Mouse (Mus musculus) forebrain, embryonic 13.5 days (tissue): ENCODE results near the gene Myzap. TPM values are rescaled to one million over a fixed set of nuclear protein-coding genes. Genes with fewer than 3 reads are reported as not detected.

Source experiments
- ATAC-seq: fragments of 200-750 bp; cut with Nextera tagmentation; 2 replicates; pipeline ENCODE4 v1.8.0; 2017
- H3K27ac ChIP-seq: fragments of 300-500 bp; sonication (generic); 2 replicates; pipeline ENCODE4 v1.5.1; 2015; ENCODE audit warnings: inconsistent platforms, mild to moderate bottlenecking, moderate library complexity
- H3K27me3 ChIP-seq: fragments of 300-500 bp; sonication (generic); 2 replicates; pipeline ENCODE4 v1.6.1; 2015; ENCODE audit warnings: mild to moderate bottlenecking, inconsistent platforms
- H3K36me3 ChIP-seq: fragments of 300-500 bp; sonication (generic); 2 replicates; pipeline ENCODE4 v1.6.1; 2015; ENCODE audit warnings: mild to moderate bottlenecking, inconsistent platforms; ENCODE audit not compliant: poor library complexity, severe bottlenecking
- H3K4me1 ChIP-seq: fragments of 300-500 bp; sonication (generic); 2 replicates; pipeline ENCODE4 v1.6.1; 2015; ENCODE audit warnings: inconsistent platforms
- H3K4me2 ChIP-seq: fragments of 300-500 bp; sonication (generic); 2 replicates; pipeline ENCODE4 v1.6.1; 2015; ENCODE audit warnings: inconsistent platforms, mild to moderate bottlenecking, moderate library complexity
- H3K4me3 ChIP-seq: fragments of 300-500 bp; sonication (generic); 2 replicates; pipeline ENCODE4 v1.5.1; 2015; ENCODE audit warnings: mild to moderate bottlenecking, inconsistent platforms
- H3K9ac ChIP-seq: fragments of 300-500 bp; sonication (generic); 2 replicates; pipeline ENCODE4 v1.6.1; 2015; ENCODE audit warnings: mild to moderate bottlenecking, inconsistent platforms
- H3K9me3 ChIP-seq: fragments of 300-500 bp; sonication (generic); replicated peaks from 2 replicates; pipeline ENCODE4 v1.6.1; 2016; ENCODE audit warnings: inconsistent platforms
- WGBS: fragments of 180-500 bp; shearing (Covaris S2); methylation state at CpG from one replicate; pipeline ENCODE4 v1.1.7; 2015; 5-methylcytosine and 5-hydroxymethylcytosine counted together
- polyA plus RNA-seq: library from polyadenylated mRNA; unstranded; fragments of >200 nt; fragmentation: Nextera tagmentation; extraction: Ambion mirVana; gene quantifications from 2 replicates; pipeline ENCODE4 v1.2.1, GENCODE M21; 2015

Gene Myzap
- polyA plus RNA-seq, 1 experiment from 2014 or later: 2.4 TPM

DNA sequence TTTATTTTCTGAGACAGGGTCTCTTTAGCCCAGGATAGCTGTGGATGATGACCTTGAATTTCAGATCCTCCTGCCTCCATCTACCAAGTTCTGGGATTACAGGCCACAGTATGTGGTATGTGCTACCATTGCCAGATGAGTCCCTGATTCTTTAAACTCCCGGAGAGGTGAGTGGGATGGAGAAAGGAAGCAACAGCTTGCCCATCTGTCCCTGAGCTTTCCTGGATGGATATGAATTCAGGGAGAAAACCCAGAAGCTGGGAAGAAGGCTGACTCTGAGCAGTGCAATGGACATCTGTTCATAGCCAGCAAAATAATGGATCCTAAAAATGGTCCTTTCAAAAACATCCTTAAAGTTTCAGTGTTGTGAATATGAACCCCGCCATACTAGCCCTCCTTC, 57.1 kb downstream of the Myzap start:
- H3K9me3 ChIP-seq: no peaks in the 10 kb centered on the region
- H3K4me3 ChIP-seq: no peak overlapping the region
- 93% methylated on average over 2 of the region's 2 CpGs for WGBS
- no peak overlapping the region for H3K9ac ChIP-seq
- no peak overlapping the region for H3K4me2 ChIP-seq
- ATAC-seq: no peak
- H3K4me1 ChIP-seq: no peaks in the 10 kb centered on the region
- H3K36me3 ChIP-seq: no peaks in the 10 kb centered on the region
- no peak overlapping the region for H3K27ac ChIP-seq
- no peaks in the 10 kb centered on the region for H3K27me3 ChIP-seq

DNA sequence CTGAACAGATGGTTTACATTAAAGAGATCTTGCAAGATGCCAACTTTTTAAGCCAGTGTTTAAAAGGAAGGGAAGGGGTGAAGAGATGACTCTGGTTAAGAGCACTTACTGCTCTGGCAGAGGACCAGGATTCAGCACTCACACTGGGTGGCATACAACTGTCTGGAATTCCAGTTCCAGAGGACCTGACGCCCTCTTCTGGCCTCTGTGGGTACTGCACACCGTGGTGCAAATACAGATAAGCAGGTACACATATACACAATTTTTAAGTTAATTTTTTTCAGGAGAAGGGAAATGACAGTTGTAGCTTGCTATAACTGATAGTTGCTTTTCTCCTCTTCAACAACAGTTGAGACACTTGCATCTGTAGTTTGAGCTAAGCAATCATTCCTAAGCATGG, 62.2 kb downstream of the Myzap start:
- Histone ChIP-seq H3K36me3 (no peaks in the 10 kb centered on the region), H3K4me2 (no peak overlapping the region), H3K9me3 (no peaks in the 10 kb centered on the region), H3K27ac (no peak overlapping the region), H3K9ac (no peak overlapping the region), H3K4me3 (no peak overlapping the region), H3K27me3 (no peaks in the 10 kb centered on the region), H3K4me1 (no peaks in the 10 kb centered on the region)
- 72% methylated on average over 2 of the region's 2 CpGs for WGBS
- ATAC-seq: no peak

DNA sequence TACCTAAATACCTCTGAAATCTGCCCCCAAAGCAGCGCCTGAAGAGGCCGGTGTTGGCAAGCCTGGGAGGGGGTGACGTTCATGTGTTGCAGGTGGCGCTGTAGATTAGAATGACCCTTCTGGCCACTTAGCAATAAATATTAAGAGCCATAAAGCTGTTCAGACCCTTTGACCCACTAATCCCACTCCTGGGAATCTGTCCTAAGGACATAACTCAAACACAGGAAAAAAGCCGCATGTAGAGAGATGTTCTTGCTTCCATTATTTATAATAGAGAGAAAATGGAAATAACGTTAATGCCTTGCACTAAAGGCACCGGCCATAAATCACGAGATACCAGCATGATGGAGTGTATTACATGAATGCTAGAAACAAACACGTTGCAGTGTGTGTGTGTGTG, 64.7 kb downstream of the Myzap start:
- no peak for ATAC-seq
- Histone ChIP-seq H3K27me3 (no peaks in the 10 kb centered on the region), H3K4me1 (no peaks in the 10 kb centered on the region), H3K36me3 (no peaks in the 10 kb centered on the region), H3K9ac (no peak overlapping the region), H3K4me3 (no peak overlapping the region), H3K4me2 (no peak overlapping the region), H3K27ac (no peak overlapping the region), H3K9me3 (no peaks in the 10 kb centered on the region)
- WGBS: 80% methylated on average over 9 of the region's 9 CpGs

DNA sequence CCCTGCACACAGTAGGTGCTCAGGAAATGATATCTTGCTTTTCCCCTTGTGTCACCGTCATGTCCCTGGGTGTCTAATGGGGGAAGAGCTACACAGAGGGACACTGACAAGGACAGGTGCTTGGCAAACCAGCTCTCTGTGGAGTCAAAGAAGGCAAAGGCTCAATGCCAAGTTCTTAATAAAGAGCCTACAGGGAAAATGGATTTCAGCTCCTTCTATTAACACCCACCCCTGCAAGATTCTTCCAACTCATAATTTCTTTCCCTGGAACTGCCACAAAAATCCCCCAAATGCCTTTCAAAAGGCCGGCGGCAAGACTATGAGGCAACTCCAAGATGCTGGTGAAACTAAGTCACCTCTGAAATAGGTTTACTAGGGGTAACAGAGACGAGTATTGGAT, 68.3 kb downstream of the Myzap start:
- Histone ChIP-seq H3K9ac (no peak overlapping the region), H3K4me2 (no peak overlapping the region), H3K4me1 (no peaks in the 10 kb centered on the region), H3K27ac (no peak overlapping the region), H3K9me3 (no peaks in the 10 kb centered on the region), H3K36me3 (no peaks in the 10 kb centered on the region), H3K4me3 (no peak overlapping the region), H3K27me3 (no peaks in the 10 kb centered on the region)
- 92% methylated on average over 4 of the region's 4 CpGs for WGBS
- no peak for ATAC-seq

DNA sequence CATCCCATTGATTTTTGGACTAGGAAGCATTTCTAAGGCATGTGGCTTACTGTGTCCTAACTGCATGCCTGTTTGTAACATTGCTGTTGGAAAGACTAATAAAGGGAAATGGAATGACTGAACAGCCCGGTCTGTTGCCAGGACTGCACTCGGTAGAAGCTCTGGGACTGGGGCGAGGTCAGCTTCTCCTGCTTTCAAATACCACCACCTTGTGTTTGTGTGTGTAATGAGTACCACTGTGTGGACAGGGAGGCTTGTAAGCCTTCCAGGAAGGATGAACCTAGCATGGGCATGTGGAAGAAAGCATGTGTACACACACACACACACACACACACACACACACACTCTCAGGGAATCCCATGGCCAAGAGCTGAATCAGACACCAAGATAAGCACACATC, 72.3 kb downstream of the Myzap start:
- Histone ChIP-seq H3K27me3 (no peaks in the 10 kb centered on the region), H3K9me3 (no peaks in the 10 kb centered on the region), H3K36me3 (no peaks in the 10 kb centered on the region), H3K4me3 (no peak overlapping the region), H3K9ac (no peak overlapping the region), H3K4me1 (no peaks in the 10 kb centered on the region), H3K27ac (no peak overlapping the region), H3K4me2 (no peak overlapping the region)
- no peak for ATAC-seq
- 69% methylated on average over 3 of the region's 3 CpGs for WGBS

DNA sequence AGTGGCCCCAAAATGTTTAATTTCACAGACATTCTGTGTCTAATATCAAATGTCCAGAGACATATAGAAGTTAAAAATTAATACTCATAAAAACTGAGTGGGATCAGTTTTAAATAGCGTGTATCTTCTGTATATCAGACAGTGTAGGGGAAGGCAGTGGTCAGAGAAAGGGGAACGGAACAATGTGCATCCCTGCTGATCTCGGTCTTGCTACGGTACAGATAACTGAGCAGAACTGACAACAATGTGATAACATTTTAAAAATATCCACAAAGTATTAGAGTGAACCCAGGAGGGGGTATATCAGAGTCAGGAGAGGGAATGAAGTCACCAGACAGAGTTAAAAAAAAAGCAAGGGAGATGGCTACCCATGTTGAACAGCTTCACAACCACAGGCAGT, 74.7 kb downstream of the Myzap start:
- WGBS: 92% methylated on average over 4 of the region's 4 CpGs
- no peaks in the 10 kb centered on the region for H3K27me3 ChIP-seq
- H3K36me3 ChIP-seq: no peaks in the 10 kb centered on the region
- no peaks in the 10 kb centered on the region for H3K9me3 ChIP-seq
- no peak overlapping the region for H3K4me3 ChIP-seq
- H3K9ac ChIP-seq: no peak overlapping the region
- ATAC-seq: no peak
- no peak overlapping the region for H3K27ac ChIP-seq
- no peaks in the 10 kb centered on the region for H3K4me1 ChIP-seq
- no peak overlapping the region for H3K4me2 ChIP-seq

DNA sequence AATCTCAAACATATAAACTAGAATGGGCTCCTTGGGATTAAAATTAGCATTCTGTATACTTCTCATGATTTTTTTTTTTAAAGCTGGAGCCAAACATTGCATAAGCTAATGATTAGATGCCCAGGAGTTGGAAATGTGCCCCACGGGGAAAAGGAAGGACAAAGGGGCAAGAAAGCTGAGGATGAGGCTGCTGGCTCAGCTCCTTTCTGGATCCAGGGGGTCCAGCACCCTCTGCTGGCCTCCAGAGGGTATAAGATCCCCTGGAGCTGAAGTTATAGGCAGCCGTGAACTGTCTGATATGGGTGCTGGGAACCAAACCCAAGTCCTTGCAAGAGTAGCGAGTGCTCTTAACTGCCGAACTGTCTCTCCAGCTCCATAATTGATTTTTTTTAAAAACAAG, 76.3 kb downstream of the Myzap start:
- H3K36me3 ChIP-seq: no peaks in the 10 kb centered on the region
- no peak overlapping the region for H3K4me3 ChIP-seq
- no peak overlapping the region for H3K27ac ChIP-seq
- ATAC-seq: no peak
- no peak overlapping the region for H3K4me2 ChIP-seq
- H3K9ac ChIP-seq: no peak overlapping the region
- H3K27me3 ChIP-seq: no peaks in the 10 kb centered on the region
- H3K9me3 ChIP-seq: no peaks in the 10 kb centered on the region
- WGBS: 87% methylated on average over 4 of the region's 4 CpGs
- H3K4me1 ChIP-seq: no peaks in the 10 kb centered on the region

DNA sequence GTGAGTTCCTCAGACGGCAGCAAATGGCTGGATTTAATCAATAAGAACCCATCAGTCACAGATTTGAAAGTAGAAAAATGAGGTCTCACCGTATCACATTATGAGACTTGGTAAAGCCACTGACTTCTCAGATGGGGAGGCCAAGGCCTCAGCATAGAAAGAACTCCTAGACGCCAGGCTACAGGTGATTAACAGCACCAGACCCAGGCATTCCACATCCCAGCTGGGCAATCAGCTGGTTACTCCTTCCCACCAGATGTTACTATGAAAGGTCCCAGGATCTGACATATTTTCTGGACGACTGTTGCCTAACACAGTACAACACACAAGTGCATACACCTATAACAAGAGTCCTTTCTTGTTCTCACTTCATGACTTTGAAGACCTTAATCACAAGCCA, 78.6 kb downstream of the Myzap start:
- Histone ChIP-seq H3K9me3 (no peaks in the 10 kb centered on the region), H3K4me3 (no peak overlapping the region), H3K27me3 (no peaks in the 10 kb centered on the region), H3K4me1 (no peaks in the 10 kb centered on the region), H3K9ac (no peak overlapping the region), H3K36me3 (no peaks in the 10 kb centered on the region), H3K4me2 (no peak overlapping the region), H3K27ac (no peak overlapping the region)
- ATAC-seq: no peak
- WGBS: 85% methylated on average over 4 of the region's 4 CpGs

DNA sequence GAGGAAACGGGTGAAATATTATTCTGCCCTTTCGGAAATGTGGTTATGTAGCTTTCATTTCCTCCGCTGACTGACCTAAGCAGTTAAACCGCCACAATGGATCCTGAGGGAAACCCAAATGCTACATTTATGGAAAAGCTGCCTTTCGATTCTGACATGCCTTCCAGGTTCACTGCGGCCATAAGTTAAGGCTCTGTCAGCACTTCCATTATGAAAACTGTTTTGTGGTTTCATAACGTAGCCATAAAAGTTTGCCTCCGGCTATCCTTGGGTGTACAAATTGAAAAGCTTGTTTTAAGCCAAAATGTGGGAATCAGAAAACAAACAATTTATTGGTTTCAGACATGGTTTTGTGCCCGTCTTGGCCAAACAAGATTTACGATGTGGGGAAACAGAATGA, 79.3 kb downstream of the Myzap start:
- Histone ChIP-seq H3K9ac (no peak overlapping the region), H3K9me3 (no peaks in the 10 kb centered on the region), H3K4me1 (no peaks in the 10 kb centered on the region), H3K4me2 (no peak overlapping the region), H3K36me3 (no peaks in the 10 kb centered on the region), H3K27me3 (no peaks in the 10 kb centered on the region), H3K27ac (no peak overlapping the region), H3K4me3 (no peak overlapping the region)
- 90% methylated on average over 10 of the region's 10 CpGs for WGBS
- no peak for ATAC-seq

DNA sequence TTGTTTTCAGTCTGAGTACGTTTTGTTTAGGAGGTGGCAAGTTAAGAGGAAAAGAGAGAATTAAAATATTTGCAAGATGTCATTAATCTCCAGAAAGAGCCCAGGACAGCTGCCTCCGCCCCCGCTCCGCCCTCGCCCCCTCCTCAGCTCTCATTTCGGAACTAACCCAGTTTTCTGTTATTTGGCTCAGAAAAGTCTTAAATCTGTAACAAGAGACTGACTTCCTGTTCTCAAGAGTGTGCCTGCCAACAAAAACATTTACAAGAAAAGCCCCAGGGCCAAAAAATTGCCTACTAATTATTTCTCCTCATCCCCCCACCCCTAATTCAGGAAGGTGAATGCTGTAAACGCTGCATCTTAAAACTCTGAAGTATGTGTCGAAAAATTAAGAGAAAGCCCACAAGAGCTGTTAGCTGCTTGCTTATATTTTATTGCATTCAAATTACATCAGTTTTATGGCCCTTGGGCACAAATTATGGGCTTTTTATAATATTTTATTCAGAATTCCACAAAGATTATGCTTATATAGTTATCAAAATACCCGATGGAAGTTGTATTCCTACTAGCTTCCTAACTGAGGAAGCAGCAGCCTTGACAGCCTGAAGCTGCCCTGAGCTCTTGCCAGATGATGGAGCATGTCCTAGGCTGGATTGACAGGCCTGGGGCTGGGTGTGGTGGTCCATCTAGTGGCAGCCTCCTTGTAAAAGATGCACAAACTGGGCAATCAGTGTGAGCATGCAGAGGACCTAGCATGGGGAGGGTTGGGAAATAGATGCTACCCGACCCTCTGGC, 93.6 kb downstream of the Myzap start:
- Histone ChIP-seq H3K4me3 (no peak overlapping the region), H3K9ac (no peak overlapping the region), H3K36me3 (no peaks in the 10 kb centered on the region), H3K4me2 (no peak overlapping the region), H3K27ac (no peak overlapping the region), H3K27me3 (no peaks in the 10 kb centered on the region), H3K4me1 (no peaks in the 10 kb centered on the region), H3K9me3 (no peaks in the 10 kb centered on the region)
- WGBS: 71% methylated on average over 10 of the region's 10 CpGs
- no peak for ATAC-seq

DNA sequence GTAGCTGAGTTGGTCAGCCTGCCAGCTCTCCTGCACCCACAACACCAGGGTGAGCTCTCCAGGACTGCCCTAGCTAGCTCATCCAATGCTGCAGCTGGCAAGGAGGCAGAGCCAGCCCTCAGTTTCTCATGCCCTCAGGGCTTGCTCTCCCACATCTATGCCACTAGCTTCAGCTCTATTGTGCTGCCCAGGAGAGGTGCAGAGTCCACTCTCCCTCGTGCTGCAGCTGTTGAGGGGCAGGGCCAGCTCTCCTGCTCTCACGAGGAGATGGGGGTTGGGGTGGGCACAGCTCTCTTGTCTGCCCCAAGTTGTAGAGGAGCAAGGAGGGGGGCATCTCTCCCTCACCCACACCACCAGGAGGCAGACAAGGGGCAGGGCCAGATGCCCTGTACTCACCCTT, 95.5 kb downstream of the Myzap start:
- no peak overlapping the region for H3K27ac ChIP-seq

DNA sequence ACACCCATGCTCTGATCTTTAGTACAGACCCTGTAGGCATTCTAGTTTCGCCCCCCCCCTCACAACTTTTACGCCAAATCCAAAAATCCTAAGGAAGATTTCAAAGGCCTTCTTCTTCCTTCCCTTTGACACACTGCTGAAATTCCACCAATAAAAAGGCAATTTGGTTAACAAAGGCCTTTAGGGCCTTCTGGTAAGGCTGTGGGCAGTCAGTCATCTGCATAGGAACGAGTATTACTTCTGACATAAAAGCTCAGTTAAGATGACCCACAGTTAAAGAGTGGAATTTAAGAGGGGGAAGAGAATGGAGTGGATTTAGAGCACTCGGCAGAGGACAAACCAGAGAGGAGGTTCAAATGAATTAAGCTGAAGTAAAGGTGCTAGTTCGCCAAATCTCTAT, 98.4 kb downstream of the Myzap start:
- Histone ChIP-seq H3K9me3 (no peaks in the 10 kb centered on the region), H3K9ac (no peak overlapping the region), H3K4me2 (no peak overlapping the region), H3K4me1 (no peaks in the 10 kb centered on the region), H3K36me3 (no peaks in the 10 kb centered on the region), H3K4me3 (no peak overlapping the region), H3K27ac (no peak overlapping the region), H3K27me3 (no peaks in the 10 kb centered on the region)
- 51% methylated on average over 5 of the region's 5 CpGs for WGBS
- ATAC-seq: no peak

More for the DNA sequence above, 95.5 kb downstream of the Myzap start:
- Histone ChIP-seq H3K27me3 (no peaks in the 10 kb centered on the region), H3K36me3 (no peaks in the 10 kb centered on the region), H3K4me1 (no peaks in the 10 kb centered on the region), H3K4me3 (no peak overlapping the region), H3K4me2 (no peak overlapping the region), H3K9me3 (no peaks in the 10 kb centered on the region), H3K9ac (no peak overlapping the region; the same call in 1 of the 2 replicates)
- no peak for ATAC-seq
- 32% methylated on average over 2 of the region's 2 CpGs for WGBS
